Mouse (Mus musculus) spleen, postnatal 4 days (tissue): Measurements from ENCODE around the gene Pmvk.
"Not testable (repeated sequence)": the region's sequence is repeated elsewhere in the genome, so short reads cannot be mapped to it uniquely, and the experiment has no call there.

Experiments
- DNase-seq, 2 experiments: peaks; one replicate each; pipeline ENCODE4 v3.0.0; 2022; ENCODE audit warnings: low spot score in 2 of 2

Pmvk gene

DNA sequence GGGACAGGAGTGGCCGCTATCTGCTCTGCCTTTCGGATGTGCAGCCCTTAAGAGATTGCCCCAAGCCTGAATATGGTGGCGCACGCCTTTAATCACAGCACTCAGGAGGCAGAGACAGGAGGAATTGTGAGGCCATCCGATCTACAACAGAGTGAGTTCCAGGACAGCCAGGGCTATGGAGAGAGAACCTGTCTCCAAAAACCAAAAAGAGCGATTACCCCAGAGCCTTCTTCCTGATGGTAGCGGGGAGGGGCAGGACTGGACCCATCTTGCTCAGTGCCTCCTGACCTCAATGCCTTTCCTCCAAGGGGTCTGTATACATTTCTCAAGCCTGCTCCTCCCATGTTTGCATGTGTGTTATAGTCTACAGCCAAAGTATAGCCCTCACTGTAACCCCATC lies 25.3 kb upstream of the Pmvk start:
- not testable (repeated sequence) for DNase-seq

DNA sequence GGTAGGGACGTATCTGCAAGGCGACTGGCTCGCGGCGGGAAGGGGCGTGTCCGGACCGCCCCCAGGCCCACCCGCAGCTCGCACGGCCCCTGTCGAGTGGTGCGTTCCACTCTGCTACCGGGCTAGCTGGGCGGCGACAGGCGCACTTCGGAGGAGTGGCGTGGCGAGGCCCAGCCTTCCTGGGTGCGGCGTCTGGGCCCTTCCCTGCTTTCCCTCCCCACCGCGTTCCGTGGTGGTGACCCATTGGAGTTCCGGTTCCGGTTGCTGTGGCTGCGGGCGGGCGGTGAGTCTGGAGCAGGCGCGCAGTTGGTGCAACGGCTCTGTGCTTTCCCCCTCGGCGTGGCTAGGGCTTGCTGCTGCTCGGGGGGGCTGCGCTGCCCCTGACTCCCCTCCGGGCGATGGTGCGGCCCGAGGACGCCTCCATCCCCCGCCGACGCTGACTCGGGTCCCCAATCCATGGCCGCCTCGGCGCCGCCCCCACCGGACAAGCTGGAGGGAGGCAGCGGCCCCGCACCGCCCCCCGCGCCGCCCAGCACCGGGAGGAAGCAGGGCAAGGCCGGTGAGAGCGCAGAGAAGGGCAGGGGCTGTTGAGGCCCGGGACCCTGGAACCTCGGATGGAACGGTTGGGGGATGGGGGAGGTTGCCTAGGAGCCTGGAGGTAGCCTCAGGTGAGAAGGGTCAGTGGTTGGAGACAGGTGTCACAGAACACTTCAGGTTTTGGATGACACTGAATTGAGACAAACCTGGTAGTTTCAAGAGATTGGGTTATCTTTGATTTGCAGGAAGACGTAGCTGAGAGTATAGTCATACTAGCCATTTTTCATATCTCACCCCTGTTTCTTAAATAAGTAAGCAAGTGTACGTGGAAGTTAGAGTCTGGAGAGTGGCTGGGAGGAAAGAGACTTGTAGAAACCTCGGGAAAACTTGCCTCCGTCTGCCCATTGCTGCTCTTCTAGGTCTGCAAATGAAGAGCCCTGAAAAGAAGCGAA lies 23.9 kb upstream of the Pmvk start, which contains the start of gene Pygo2:
Pygo2 (plus strand) TSS at position 44 of the 989 bp plus-strand sequence.
- DNase-seq, result peak; percentile 91 to 94

DNA sequence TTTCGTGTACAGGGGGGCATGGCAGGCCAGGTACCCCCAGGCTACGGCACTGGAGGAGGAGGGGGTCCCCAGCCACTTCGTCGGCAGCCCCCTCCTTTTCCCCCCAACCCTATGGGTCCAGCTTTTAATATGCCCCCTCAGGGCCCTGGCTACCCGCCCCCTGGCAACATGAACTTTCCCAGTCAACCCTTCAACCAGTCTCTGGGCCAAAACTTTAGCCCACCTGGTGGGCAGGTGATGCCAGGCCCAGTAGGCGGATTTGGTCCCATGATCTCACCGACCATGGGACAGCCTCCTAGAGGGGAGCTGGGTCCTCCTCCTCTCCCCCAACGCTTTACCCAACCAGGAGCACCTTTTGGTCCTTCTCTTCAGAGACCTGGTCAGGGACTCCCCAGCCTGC lies 21.7 kb upstream of the Pmvk start:
- no peak for DNase-seq

DNA sequence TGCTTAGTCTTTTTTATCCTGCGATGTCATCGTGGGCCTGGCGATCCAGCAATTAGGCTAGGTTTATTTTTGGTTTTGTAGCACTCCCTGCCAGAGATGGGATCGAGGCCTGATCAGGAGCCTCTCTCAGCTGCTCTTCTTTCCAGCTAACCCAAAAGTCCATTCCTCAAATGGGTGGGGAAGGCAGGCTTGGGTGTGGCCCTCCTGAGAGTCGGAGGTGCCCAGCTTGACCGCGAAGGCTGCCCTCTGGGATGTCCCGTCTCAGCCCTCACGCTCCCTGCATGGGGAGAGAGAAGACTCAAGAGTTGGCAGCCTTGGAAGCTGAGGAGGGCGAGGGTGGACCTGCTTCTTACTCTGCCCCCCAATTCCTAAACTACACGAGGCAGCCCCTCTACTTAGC lies 19.8 kb upstream of the Pmvk start:
- DNase-seq, result no peak

DNA sequence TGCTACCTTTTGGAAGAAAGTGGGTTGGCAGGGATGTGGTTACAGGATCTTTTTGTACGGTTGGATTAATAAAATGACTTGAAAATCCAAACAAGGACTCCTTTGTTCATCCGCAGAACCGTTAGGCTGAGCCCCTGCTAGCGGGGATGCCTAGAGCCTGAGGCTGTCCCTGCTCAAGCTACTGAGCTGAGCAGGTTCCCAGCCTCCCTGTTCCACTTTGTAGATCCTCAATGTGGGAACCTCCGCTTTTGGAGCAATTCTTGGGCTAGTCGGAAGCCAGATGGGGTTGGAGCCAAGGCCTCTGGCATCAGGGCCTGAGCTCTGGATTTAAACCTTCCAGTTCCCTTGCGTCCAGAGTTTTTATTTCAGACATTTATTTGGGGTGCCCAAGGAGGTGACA lies 19.3 kb upstream of the Pmvk start:
- DNase-seq, result no peak

DNA sequence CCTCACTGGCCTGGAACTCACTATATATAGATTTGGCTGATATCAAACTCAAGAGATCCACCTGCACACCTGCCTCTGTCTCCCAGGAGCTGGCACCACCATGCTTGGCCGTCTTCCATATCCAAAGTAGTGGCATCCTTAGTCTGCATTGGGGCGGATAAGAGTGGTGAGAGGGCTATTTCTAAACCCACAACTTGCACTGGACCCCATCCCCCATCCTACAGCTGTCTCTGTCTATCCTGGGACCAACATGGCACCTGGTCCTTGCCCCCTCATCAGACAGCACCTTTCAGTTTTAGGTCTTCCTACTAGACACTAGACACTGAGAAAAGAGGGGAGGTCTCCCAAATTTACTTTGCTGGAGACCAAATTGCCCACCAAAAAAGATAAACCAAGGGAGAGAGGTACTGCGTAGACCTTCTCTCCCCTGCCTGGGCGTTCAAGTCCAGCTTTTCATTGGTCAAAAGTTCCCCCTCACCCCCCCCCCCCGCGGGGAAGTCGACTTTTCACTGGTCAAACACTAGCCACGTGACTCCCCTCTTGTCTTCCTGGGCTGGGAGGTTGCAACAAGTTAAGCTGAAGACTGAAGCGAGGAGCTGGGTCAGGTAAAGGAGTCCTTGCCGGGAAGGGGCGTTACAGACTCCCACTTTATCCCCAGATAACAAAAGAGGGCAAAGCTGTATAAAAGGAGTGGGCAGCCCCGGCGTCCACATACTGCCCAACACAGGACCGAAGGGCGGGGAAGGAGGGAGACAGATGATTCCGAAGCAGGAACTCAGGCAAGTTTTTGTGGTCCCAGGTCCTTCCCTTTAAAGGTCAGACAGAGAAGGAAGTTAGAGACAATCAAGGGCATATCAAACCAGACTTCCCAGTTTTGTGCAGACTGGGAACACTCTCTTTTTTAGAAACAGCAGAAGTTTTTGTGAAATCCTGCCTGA lies 17.9 kb upstream of the Pmvk start, which contains the start of gene Pbxip1:
Pbxip1 (plus strand) TSS at position 531 of the 938 bp plus-strand sequence.
- DNase-seq, result peak; percentile 58 to 80

DNA sequence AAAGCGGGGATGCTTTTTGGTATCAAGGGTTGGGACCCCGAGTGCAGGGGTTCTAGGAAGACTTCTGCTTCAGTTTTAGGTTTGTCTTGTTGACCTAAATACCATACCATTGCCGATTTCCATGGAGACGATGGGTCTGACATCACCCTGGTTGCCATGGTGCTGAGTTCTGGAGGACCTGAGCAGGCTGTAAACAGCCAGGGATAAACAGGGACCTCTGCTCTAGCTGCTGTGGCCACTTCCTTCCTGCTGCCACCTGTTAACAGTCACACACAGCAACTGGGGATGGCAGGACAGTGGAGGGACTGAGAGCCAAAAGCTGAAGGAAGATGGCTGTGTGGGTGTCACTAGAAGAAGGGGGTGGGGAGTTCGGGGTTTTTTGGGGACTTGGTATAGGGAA lies 17.1 kb upstream of the Pmvk start:
- DNase-seq, result no peak

DNA sequence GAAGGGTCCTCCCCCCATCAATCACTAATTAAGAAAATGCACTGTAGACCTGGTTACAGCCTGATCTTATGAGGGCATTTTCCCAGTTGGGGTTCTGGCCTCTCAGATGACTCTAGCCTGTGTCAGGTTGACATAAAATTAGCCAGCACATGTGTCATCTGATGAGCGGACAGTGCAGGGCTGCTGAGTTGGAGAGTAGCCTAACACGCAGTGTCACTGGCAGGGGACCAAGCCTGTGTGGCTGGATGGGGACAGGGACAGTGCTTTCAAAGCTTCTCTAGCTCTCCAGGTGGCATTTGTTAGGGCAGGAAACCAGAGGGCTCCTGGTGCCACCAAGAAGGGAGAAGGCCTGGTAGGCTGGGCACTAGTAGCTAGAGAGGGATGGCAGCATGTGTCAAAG lies 13.7 kb upstream of the Pmvk start:
- DNase-seq, result no peak

DNA sequence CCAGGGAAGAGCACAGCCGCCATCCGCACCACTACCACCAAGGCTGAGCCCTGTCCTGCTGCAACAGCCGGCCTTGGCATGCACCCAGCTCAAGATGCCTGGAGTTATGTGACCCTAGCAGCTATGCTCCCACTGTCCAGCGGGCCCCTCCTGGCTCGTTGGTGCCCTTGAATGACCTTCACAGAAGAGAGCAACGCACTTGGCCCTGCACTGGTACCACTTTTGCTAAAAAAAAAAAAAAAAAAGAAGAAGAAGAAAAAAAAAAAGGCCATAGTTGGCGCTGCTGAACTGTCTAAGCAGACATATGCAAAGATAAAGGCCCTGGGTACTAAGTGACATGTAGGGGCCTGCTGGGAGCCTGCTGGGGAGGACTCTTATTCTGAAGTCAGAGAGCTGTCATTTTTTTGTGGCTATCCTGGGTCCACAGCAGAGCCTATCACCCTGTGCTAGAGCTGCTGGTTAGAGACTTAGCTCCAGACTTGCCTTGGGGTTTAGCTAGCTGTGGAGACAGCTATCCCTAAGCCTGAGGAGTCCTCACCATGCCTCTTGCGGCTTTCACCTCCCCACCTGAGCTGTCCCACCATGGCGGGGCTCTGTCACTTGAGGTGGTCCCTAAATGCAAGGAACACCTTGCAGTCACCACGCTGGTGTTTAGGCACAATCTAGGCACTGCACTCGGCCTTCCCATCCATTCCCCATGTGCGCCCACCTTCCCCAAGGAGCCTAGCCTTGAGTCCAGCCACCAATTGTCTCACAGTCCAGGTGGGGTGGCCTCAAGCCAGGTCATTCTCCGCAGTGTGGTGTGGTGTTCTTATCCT lies 5.4 kb upstream of the Pmvk start:
- DNase-seq, result peak in 1 of 2 experiments; percentile 34

DNA sequence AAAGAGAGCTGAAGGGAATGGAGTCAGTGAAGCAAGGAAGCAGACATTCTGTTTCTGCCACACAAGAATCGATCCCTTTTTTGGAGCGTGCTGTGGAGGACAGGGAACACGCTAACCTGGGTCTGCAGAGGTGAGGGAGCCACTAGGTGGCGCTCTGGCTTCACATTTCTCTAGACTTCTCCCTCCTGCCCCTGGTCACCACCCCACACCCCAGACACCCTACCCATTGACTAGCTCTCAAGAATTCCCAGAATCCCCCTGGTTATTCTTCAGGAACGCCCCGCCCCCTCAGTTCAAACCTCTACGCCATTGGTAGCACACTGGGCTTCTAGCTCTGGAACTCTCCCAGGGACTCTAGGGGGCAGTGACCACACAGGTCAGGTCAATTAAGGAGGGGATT lies 4.8 kb upstream of the Pmvk start:
- DNase-seq, result peak; percentile 78 to 91

DNA sequence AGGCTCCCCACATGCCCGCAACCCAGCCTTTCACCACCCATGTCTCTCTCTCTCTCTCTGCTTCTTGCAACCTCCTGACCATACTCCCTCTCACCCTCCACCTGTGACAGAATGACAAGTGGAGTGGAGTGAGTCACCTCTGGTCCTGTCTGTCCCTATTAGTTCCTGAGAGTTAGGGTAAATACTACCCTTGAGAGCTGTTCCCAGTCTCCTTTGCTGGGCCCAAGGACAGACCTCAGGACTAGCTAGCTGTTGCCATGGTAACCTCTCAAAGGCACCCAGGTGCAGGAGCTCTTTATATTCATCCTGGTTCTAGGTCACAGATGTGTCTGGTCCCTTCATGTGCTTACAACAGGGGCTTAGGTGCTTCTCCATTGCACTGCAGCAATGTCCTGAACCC lies 2.4 kb upstream of the Pmvk start:
- no peak for DNase-seq

DNA sequence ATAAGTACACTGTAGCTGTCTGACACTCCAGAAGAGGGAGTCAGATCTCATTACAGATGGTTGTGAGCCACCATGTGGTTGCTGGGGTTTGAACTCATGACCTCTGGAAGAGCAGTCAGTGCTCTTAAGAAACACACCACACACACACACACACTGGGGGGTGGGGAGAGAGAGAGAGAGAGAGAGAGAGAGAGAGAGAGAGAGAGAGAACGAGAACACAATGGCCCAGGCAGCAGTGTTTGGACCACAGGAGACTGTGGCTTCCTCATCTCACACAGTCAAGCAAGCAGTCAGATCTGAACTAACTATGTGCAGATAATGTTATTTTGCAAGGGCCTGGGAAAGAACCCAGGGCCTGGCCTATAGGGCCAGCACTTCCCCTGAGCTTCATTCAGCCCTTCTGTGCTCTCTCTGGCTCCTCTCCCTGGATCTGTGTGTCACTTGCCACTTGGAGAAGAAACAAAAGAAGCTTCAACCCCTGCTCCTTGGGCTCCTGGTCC lies 1.5 kb downstream of the Pmvk start:
- DNase-seq, result no peak

DNA sequence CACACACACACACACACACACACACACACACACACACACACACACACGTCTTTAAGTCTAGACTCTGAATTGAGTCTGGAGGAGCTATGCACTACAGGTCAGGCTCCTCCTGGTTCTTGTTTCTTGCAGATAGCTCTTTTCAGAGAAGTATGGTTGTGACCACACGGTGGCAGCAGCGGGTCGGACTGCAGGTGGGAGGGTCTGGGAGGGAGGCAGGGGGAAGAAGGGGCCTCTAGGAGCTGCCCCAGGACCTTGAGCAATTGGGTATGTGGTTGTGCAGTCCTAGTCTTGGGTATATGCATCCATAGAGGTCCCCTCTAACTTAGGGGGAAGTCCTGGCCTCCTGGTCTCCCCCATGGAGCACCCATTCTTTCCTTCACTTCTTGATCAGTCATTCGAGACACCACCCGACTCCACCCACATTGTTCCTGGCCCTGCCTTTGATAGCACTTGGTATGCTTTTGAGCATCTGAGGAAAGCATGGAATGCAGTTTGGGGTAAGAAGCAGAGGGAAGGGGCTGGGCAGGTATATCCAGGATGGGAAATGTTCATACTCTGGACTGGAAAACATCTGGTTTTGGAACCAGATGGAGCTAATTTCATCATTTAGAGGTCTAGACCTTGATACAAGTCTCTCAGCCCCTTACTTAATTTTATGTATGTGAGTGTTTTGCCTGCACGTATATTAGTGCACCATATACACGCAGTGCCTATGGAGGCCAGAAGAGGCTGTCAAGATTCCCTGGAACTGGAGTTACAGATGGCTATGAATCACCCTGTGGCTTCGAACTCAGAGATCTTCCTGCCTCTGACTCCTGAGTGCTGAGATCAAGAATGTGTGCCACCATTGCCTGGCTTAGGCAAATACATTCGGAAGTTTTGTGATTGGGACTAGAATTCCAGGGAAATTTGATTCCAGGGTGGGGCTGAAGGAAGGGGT lies 2.7 kb downstream of the Pmvk start:
- peak; percentile 82 to 94 for DNase-seq

DNA sequence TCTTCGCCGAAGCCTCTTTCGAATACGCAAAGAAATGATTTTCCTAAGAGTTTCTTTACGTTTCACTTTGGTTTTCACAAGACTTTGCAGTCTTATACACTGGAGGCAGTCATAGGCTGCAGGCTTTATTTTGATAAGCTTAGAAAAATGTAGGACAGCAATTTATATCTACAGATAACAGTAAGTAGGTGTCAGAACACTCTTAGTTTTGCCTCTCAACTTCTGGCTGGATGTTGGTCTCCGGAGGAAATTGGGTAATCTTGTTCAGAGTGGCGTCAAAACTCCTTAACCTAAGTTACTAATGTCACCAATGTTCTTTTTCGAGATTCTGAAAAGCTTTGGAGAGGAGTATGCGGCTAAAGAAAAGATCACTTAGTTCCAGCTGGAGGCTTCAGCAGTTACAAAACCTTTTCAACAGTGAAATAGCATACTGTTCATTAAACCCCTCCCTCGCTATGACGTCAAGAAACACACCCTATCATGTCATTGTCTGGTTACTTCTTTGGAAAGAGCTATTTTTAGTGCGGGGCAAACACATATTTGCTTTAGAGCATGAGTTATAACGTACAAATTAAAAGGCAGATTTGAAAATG lies 4.1 kb downstream of the Pmvk start:
- DNase-seq, result peak; percentile 40 to 52

DNA sequence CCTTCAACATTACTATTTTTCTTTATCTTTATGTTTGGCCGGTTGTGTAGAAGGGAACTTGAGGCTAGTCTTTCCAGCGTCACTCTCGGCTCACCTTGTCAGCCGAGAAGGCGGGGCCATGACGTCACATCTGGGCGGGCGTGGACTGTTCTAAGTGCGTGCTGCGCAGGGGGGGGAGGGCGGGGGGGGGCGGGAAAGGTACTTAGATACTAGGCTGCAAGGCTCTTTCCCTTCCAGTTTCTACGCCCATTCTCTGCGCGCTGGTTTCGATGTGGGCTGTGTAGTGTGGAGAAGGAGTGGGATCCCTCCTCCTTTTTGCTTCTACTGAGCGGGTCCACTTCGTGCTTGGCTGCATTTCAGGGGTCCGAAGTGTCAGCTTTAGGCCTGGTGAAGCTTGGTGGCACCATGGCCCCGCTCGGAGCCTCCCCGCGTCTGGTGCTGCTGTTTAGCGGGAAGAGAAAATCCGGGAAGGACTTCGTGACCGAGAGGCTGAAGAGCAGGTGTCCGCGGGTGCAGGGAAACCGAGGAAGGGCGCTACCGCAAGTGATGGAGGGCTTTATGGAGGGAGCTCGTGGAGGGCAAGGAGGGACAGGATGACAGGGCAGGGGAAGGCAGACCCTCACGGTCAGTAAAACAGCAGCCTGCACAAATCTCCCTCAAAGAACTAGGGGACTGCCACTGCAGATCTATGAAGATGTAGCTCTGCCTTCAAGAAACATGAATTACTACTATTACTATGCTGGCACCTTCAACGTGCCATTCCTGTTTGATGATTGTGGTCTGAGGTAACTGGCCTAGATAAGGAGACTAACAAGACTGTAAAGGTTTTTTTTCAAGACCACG lies 4.8 kb downstream of the Pmvk start:
- DNase-seq, result peak; percentile 95 to 98

DNA sequence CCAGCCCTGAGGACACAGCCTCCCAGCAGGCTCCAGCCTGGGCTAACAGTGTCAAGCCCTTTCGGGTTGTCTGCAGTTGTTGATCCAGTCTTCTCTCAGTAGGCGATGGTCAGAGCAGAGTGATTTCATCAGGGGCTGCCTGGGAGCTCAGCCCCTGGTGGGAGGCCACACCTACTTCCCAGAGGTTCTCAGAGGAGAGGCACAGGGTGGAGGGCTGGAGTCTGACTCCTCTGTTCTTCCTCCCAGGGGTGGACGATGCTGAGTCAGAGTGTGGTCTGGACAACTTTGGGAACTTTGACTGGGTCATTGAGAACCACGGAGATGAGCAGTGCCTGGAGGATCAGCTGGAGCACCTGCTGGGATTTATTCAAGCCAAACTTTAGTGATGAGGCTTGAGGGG lies 13.9 kb downstream of the Pmvk start:
- no peak for DNase-seq

DNA sequence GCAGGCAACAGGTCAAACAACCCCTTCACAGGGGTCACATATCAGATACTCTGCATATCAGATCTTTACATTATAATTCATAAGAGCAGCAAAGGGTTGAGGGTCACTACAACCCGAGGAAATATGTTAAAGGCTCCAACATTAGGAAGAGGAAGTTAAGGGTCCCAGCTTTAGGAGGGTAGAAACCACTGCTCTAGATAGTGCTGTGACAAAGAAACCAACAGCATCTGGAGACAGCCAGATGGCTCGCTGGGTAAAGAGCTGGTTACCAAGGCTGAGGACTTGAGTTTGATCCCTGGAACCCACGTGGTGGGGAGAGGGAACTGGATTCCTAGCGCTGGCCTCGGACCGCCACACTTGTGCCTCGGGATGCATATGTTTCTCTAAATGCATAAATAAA lies 17.9 kb downstream of the Pmvk start:
- DNase-seq, result no peak

DNA sequence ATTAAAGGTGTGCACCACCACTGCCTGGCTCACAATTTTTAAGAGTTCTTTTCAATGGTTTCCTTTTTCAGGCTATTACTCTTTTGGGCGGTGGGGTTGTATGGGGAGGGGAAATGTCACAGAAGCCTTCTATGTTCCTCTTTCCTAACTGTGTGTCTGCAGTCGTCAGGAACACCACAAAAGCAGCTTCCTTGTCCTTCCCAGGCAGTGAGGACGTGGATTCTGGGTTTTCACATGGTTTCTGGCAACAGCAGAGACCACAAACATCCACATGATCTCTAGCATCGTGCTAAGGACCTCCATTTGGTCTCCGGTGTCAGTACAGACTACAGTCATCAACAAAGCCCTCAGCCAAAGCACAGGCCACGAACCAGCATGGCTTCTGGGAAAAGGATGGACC lies 19.5 kb downstream of the Pmvk start:
- no peak for DNase-seq

DNA sequence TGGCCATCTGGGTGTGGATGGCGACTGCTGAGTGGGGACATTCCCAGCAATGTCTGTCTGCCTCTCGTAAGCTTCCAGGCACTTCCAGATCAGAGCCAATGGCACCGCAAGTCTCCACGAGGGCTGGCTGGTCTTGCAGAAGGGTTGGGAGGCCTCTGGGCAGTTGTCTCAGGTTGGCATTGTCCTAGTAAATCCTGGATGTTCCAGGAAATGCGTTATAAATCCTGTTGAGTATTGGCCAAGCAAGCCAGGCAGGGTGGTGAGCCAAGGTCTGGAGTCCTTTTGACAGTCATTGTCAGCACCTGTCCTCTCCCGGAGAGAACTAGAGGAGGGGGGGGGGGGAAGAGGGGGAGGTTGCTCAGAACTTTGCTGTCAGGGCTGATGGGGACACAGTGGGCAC lies 24.7 kb downstream of the Pmvk start:
- no peak for DNase-seq
